Comparison of ENCODE assay signal across 14 mouse cellular contexts in genomic region chr10:12977787-12978212, GRCm38 (mm10). TPM values are rescaled to one million over a fixed set of nuclear protein-coding genes. Genes with fewer than 3 reads are reported as not detected.
A peak's percentile ranks its signal among the peaks of the same experiment; 100 is the strongest.
DNase-seq lines count a peak whose midpoint lies in the region; ATAC-seq and TF ChIP-seq lines count a peak whose summit lies in the region.
"Had no signal": no experiment of that assay in that cellular context is flagged by ENCODE, and none has a peak within 500 bp of the region (broad histone marks: within the 10 kb centered on the region; RNA-seq: fewer than 3 reads in every experiment).

No protein-coding gene starts in this region.

- TF ChIP-seq POLR2A in heart, adult 2 months (IDR thresholded peaks at IDR 0.05; ENCODE audit: insufficient read depth, low read depth, low read length), result no peak
- TF ChIP-seq POLR2A in CH12.LX (IDR thresholded peaks at IDR 0.05; ENCODE audit: low read depth, low read length), result peak; percentile 39; the same call in 1 of the 2 replicates

- H3K79me2 ChIP-seq in heart, adult 2 months (replicated peaks; ENCODE audit: control insufficient read depth, insufficient read depth, low read length), result no peaks in the 10 kb centered on the region
- no peaks in the 10 kb centered on the region for H3K79me2 ChIP-seq in CH12.LX (replicated peaks; ENCODE audit: control insufficient read depth, extremely low read depth, insufficient read depth, poor library complexity, severe bottlenecking)

- no peaks in the 10 kb centered on the region for H3K9me3 ChIP-seq in heart, embryonic 12.5 days (replicated peaks)
- no peaks in the 10 kb centered on the region for H3K9me3 ChIP-seq in CH12.LX (replicated peaks; ENCODE audit: low read length)
- H3K9me3 ChIP-seq in hindbrain, postnatal 0 days (ENCODE audit: low read length), result 0 out of 2 replicates have a peak, but pooled peaks cover 3% of the 10 kb centered on the region
- H3K9me3 ChIP-seq: limb, embryonic 12.5 days; midbrain, embryonic 13.5 days; neural tube, embryonic 13.5 days had no signal

- dilution Hi-C loops in CH12.LX (cut with MboI; ENCODE audit: extremely low pct_ligation_motif_present, extremely low pct_unique_long_range_greater_than_20kb, low sequenced_read_pairs), result no loop called here

- no peak for TF ChIP-seq CTCF in heart, adult 2 months (IDR thresholded peaks at IDR 0.05)
- no peak for TF ChIP-seq CTCF in CH12.LX (conservative IDR thresholded peaks at IDR 0.05 in 1 of 2, IDR thresholded peaks at IDR 0.05 in 1 of 2; ENCODE audit: low read depth in 2 of 2, low read length in 2 of 2)
- no peak for TF ChIP-seq CTCF in hindbrain, postnatal 0 days (IDR thresholded peaks at IDR 0.05; ENCODE audit: low read depth)

- no peak overlapping the region for H3K27ac ChIP-seq in heart, adult 2 months
- H3K27ac ChIP-seq in heart, embryonic 12.5 days (ENCODE audit: poor library complexity, severe bottlenecking), result no peak overlapping the region
- peak overlapping the region; percentile 95 for H3K27ac ChIP-seq in CH12.LX (ENCODE audit: insufficient read depth, low read depth)
- no peak overlapping the region for H3K27ac ChIP-seq in hindbrain, postnatal 0 days
- H3K27ac ChIP-seq: layer of hippocampus, adult 2 months; limb, embryonic 12.5 days; midbrain, embryonic 13.5 days; neural tube, embryonic 13.5 days had no signal

- TF ChIP-seq RAD21 in CH12.LX (IDR thresholded peaks at IDR 0.05; ENCODE audit: low read depth, low read length), result peak; percentile 1; the same call in 1 of the 2 replicates

- 63% methylated on average over 9 of the region's 9 CpGs for WGBS in heart, adult 2 months
- WGBS in heart, embryonic 12.5 days, result 70% methylated on average over 9 of the region's 9 CpGs
- WGBS in hindbrain, postnatal 0 days, result 73% methylated on average over 9 of the region's 9 CpGs

- H3K27me3 ChIP-seq in heart, adult 2 months (ENCODE audit: control insufficient read depth, insufficient read depth, low read length), result no peaks in the 10 kb centered on the region
- H3K27me3 ChIP-seq in heart, embryonic 12.5 days (replicated peaks), result no peaks in the 10 kb centered on the region
- no peaks in the 10 kb centered on the region for H3K27me3 ChIP-seq in CH12.LX (replicated peaks)
- H3K27me3 ChIP-seq in hindbrain, postnatal 0 days (ENCODE audit: insufficient read depth, low read length), result no peaks in the 10 kb centered on the region
- H3K27me3 ChIP-seq: limb, embryonic 12.5 days; midbrain, embryonic 13.5 days; neural tube, embryonic 13.5 days had no signal

- H3K4me2 ChIP-seq in heart, embryonic 12.5 days, result no peak overlapping the region
- peak overlapping the region; percentile 76 for H3K4me2 ChIP-seq in CH12.LX (ENCODE audit: insufficient read depth, low read depth, poor library complexity, severe bottlenecking)
- no peak overlapping the region for H3K4me2 ChIP-seq in hindbrain, postnatal 0 days (ENCODE audit: low read depth, low read length)
- H3K4me2 ChIP-seq: limb, embryonic 12.5 days; midbrain, embryonic 13.5 days; neural tube, embryonic 13.5 days had no signal

- H3K4me3 ChIP-seq in heart, adult 2 months, result no peak overlapping the region
- H3K4me3 ChIP-seq in heart, embryonic 12.5 days, result no peak overlapping the region
- H3K4me3 ChIP-seq in CH12.LX (replicated peaks in 1 of 3; ENCODE audit: low read depth in 2 of 3, low read length in 2 of 3, poor library complexity in 1 of 3), result no peak overlapping the region
- no peak overlapping the region for H3K4me3 ChIP-seq in hindbrain, postnatal 0 days (ENCODE audit: low read length)
- H3K4me3 ChIP-seq: layer of hippocampus, adult 2 months; limb, embryonic 12.5 days; midbrain, embryonic 13.5 days; neural tube, embryonic 13.5 days had no signal

- H3K4me1 ChIP-seq in heart, adult 2 months (ENCODE audit: control insufficient read depth, insufficient read depth, low read length), result no peaks in the 10 kb centered on the region; the same call in 1 of the 2 replicates
- peaks cover 3% of the 10 kb centered on the region; the same call in 1 of the 2 replicates for H3K4me1 ChIP-seq in heart, embryonic 12.5 days (replicated peaks)
- peaks cover 36 to 68% of the 10 kb centered on the region in 2 experiments for H3K4me1 ChIP-seq in CH12.LX (ENCODE audit: control insufficient read depth in 1 of 2, insufficient read depth in 2 of 2)
- no peaks in the 10 kb centered on the region for H3K4me1 ChIP-seq in hindbrain, postnatal 0 days (ENCODE audit: insufficient read depth, low read length)
- H3K4me1 ChIP-seq: limb, embryonic 12.5 days; midbrain, embryonic 13.5 days; neural tube, embryonic 13.5 days had no signal

- ATAC-seq in heart, embryonic 12.5 days (ENCODE audit: insufficient number of reproducible peaks, low FRiP score), result no peak
- no peak for ATAC-seq in hindbrain, postnatal 0 days
- ATAC-seq: liver, postnatal 0 days; midbrain, embryonic 13.5 days had no signal

- intact Hi-C loops in heart, adult 2 months (cut with DNase I), result no loop called here

- in situ Hi-C loops in CH12.LX (cut with MboI; ENCODE audit: low pct_ligation_motif_present, low pct_unique_long_range_greater_than_20kb, low sequenced_read_pairs), result no loop called here

- no peak overlapping the region for H3K9ac ChIP-seq in heart, adult 2 months (ENCODE audit: low read depth, low read length)
- no peak overlapping the region for H3K9ac ChIP-seq in heart, embryonic 12.5 days
- H3K9ac ChIP-seq in CH12.LX (ENCODE audit: insufficient read depth, low read depth), result 0 out of 2 replicates have a peak overlapping the region, but pooled peaks have one; percentile 31
- no peak overlapping the region for H3K9ac ChIP-seq in hindbrain, postnatal 0 days (replicated peaks; ENCODE audit: low read length)
- H3K9ac ChIP-seq: limb, embryonic 12.5 days; liver, postnatal 0 days; midbrain, embryonic 13.5 days; neural tube, embryonic 13.5 days had no signal

- no peak for TF ChIP-seq EP300 in heart, adult 2 months (IDR thresholded peaks at IDR 0.05; ENCODE audit: insufficient read depth, low read depth, low read length)
- TF ChIP-seq EP300 in CH12.LX (IDR thresholded peaks at IDR 0.05; ENCODE audit: low read length), result peak; percentile 97

- DNase-seq in heart, adult 2 months, result peak; percentile 27 to 54
- peak; percentile 90 for DNase-seq in CH12.LX (ENCODE audit: extremely low read depth)
- DNase-seq in brain, adult 2 months (ENCODE audit: low read depth, low spot score), result peak; percentile 58
- peak; percentile 57 to 62 for DNase-seq in lung, adult 18-20 months
- DNase-seq in hindbrain, postnatal 0 days (ENCODE audit: low spot score), result no peak
- no peak for DNase-seq in layer of hippocampus, postnatal 36 days
- DNase-seq in ovary, postnatal 36 days (ENCODE audit: low spot score), result no peak
- DNase-seq: embryo, embryonic 11 days; liver, postnatal 0 days had no signal

- H3K36me3 ChIP-seq in heart, adult 2 months (ENCODE audit: control insufficient read depth, insufficient read depth, low read length), result no peaks in the 10 kb centered on the region
- no peaks in the 10 kb centered on the region for H3K36me3 ChIP-seq in heart, embryonic 12.5 days
- no peaks in the 10 kb centered on the region for H3K36me3 ChIP-seq in CH12.LX (replicated peaks in 1 of 2; ENCODE audit: control insufficient read depth in 1 of 2, insufficient read depth in 1 of 2, low read length in 1 of 2)
- H3K36me3 ChIP-seq in hindbrain, postnatal 0 days (ENCODE audit: insufficient read depth, low read length), result no peaks in the 10 kb centered on the region
- H3K36me3 ChIP-seq: limb, embryonic 12.5 days; midbrain, embryonic 13.5 days; neural tube, embryonic 13.5 days had no signal

TF ChIP-seq in CH12.LX, 34 proteins besides CTCF, POLR2A, EP300 and RAD21 (continues in another document):
- TF ChIP-seq HCFC1 (IDR thresholded peaks at IDR 0.05; ENCODE audit: low read depth, low read length) (0 out of 2 replicates have a peak, but pooled peaks have one; percentile 34), MAX (IDR thresholded peaks at IDR 0.05; ENCODE audit: low read length) (no peak; the same call in none of the 2 replicates), NELFE (IDR thresholded peaks at IDR 0.05; ENCODE audit: low read depth, low read length) (no peak), MEF2A (IDR thresholded peaks at IDR 0.05; ENCODE audit: borderline replicate concordance, low read depth, low read length) (peak; percentile 95), JUND (conservative IDR thresholded peaks at IDR 0.05; ENCODE audit: low read depth, low read length) (peak; percentile 93), USF2 (conservative IDR thresholded peaks at IDR 0.05; ENCODE audit: low read depth, low read length) (no peak), ZKSCAN1 (IDR thresholded peaks at IDR 0.05; ENCODE audit: borderline replicate concordance, low read depth, low read length) (no peak), IRF4 (IDR thresholded peaks at IDR 0.05; ENCODE audit: low read depth, low read length) (peak; percentile 99), E2F4 (IDR thresholded peaks at IDR 0.05; ENCODE audit: insufficient replicate concordance, low read depth, low read length) (0 out of 2 replicates have a peak, but pooled peaks have one; percentile 64), ZNF384 (IDR thresholded peaks at IDR 0.05; ENCODE audit: low read depth, low read length) (peak; percentile 54; the same call in 1 of the 2 replicates), POLR2AphosphoS2 (IDR thresholded peaks at IDR 0.05; ENCODE audit: low read depth, low read length) (no peak), SMC3 (IDR thresholded peaks at IDR 0.05; ENCODE audit: low read depth, low read length) (peak; percentile 25), GABPA (IDR thresholded peaks at IDR 0.05; ENCODE audit: insufficient replicate concordance, low read depth, low read length) (no peak)

RNA-seq across cellular contexts. Expression of gene Stx11, which starts 13.7 kb away (rescaled TPM):
- 1 to 10 TPM; 2.7 to 4.0 TPM for total RNA-seq in heart, adult 2 months (2021)
- polyA plus RNA-seq in heart, adult 2 months (2012; rRNA removed), result 1.7 and 2.2 TPM in 2 replicates
- polyA plus RNA-seq in heart, embryonic 12.5 days (2016; fragmentation: Nextera tagmentation; extraction: Ambion mirVana), result 5.5 and 6.4 TPM in 2 replicates
- total RNA-seq in CH12.LX (2012; rRNA removed) (33.7 and 49.8 TPM in 2 replicates), CH12.LX (2014; rRNA removed) (42.3 and 47.7 TPM in 2 replicates)
- polyA plus RNA-seq in CH12.LX (2012; ENCODE audit: insufficient read length, low read depth), result 22.2 and 23.4 TPM in 2 replicates
- total RNA-seq in hindbrain, postnatal 0 days (2014; rRNA removed), result 1.3 and 2.4 TPM in 2 replicates
- 0.91 and 1.4 TPM in 2 replicates for polyA plus RNA-seq in hindbrain, postnatal 0 days (2015; fragmentation: Nextera tagmentation; extraction: Ambion mirVana)
- total RNA-seq in layer of hippocampus, postnatal 36 days (2021), result under 1 TPM; 0.15 to 0.23 TPM

RNA-seq across cellular contexts. Expression of gene Sf3b5, which starts 27.3 kb away (rescaled TPM):
- 1 to 10 TPM; 6.6 to 7.4 TPM for total RNA-seq in heart, adult 2 months (2021)
- polyA plus RNA-seq in heart, adult 2 months (2012; rRNA removed), result 9.9 and 14.8 TPM in 2 replicates
- polyA plus RNA-seq in heart, embryonic 12.5 days (2016; fragmentation: Nextera tagmentation; extraction: Ambion mirVana), result 29.6 and 30.7 TPM in 2 replicates
- total RNA-seq in CH12.LX (2012; rRNA removed), result 49.1 and 49.6 TPM in 2 replicates
- total RNA-seq in CH12.LX (2014; rRNA removed), result 41.8 and 51.3 TPM in 2 replicates
- polyA plus RNA-seq in CH12.LX (2012; ENCODE audit: insufficient read length, low read depth), result 36.6 and 41.9 TPM in 2 replicates
- 18.8 and 27.7 TPM in 2 replicates for total RNA-seq in hindbrain, postnatal 0 days (2014; rRNA removed)
- polyA plus RNA-seq in hindbrain, postnatal 0 days (2015; fragmentation: Nextera tagmentation; extraction: Ambion mirVana), result 27.6 and 28.0 TPM in 2 replicates
- total RNA-seq in layer of hippocampus, postnatal 36 days (2021), result 1 to 10 TPM; 7.3 to 10.0 TPM

Comparison
In these comparisons a context has a peak if more than half of its experiments do, and no peak if none do; other contexts are left out.
1. DNase-seq: peak in heart, adult 2 months (2 of 2), CH12.LX (single experiment), brain, adult 2 months (single experiment) and lung, adult 18-20 months (2 of 2); none in hindbrain, postnatal 0 days (single experiment), layer of hippocampus, postnatal 36 days (0 of 2) and ovary, postnatal 36 days (single experiment).
2. RNA of gene Stx11, which starts 13.7 kb away (total RNA-seq): 33.7 to 49.8 TPM in CH12.LX; 2.7 to 4.0 TPM in heart, adult 2 months, 1.3 to 2.4 TPM in hindbrain, postnatal 0 days and 0.15 to 0.23 TPM in layer of hippocampus, postnatal 36 days; every median in the first group is over 4 times any median in the second.